Mouse (Mus musculus) intestine, postnatal 0 days (tissue): Measurements from ENCODE around the gene Sec14l1. TPM values are rescaled to one million over a fixed set of nuclear protein-coding genes. Genes with fewer than 3 reads are reported as not detected.

Source experiments
- ATAC-seq: fragments of 200-750 bp; cut with Nextera tagmentation; 2 replicates; pipeline ENCODE4 v1.8.0; 2017; ENCODE audit warnings: mild to moderate bottlenecking, moderate TSS enrichment, moderate library complexity
- H3K27ac ChIP-seq: fragments of 300-500 bp; sonication (generic); 2 replicates; pipeline ENCODE4 v1.5.1; 2014; ENCODE audit warnings: mild to moderate bottlenecking, low read depth, low read length, moderate library complexity
- H3K27me3 ChIP-seq: fragments of 300-500 bp; sonication (generic); replicated peaks from 2 replicates; pipeline ENCODE4 v1.6.1; 2014; ENCODE audit warnings: low read length, mixed read lengths; ENCODE audit not compliant: control insufficient read depth, insufficient read depth
- H3K36me3 ChIP-seq: fragments of 300-500 bp; sonication (generic); 2 replicates; pipeline ENCODE4 v1.6.1; 2014; ENCODE audit warnings: mild to moderate bottlenecking, moderate library complexity; ENCODE audit not compliant: control insufficient read depth, insufficient read depth
- H3K4me1 ChIP-seq: fragments of 300-500 bp; sonication (generic); replicated peaks from 2 replicates; pipeline ENCODE4 v1.6.1; 2014; ENCODE audit warnings: antibody characterized with exemption, low read length, mixed read lengths; ENCODE audit not compliant: control insufficient read depth, insufficient read depth
- H3K4me2 ChIP-seq: fragments of 300-500 bp; sonication (generic); replicated peaks from 2 replicates; pipeline ENCODE4 v1.6.1; 2014; ENCODE audit warnings: low read depth, mild to moderate bottlenecking, moderate library complexity
- H3K4me3 ChIP-seq: fragments of 300-500 bp; sonication (generic); 2 replicates; pipeline ENCODE4 v1.5.1; 2014; ENCODE audit warnings: low read depth, low read length
- H3K9ac ChIP-seq: fragments of 300-500 bp; sonication (generic); 2 replicates; pipeline ENCODE4 v1.6.1; 2014; ENCODE audit warnings: mild to moderate bottlenecking, low read depth, low read length
- H3K9me3 ChIP-seq: fragments of 300-500 bp; sonication (generic); 2 replicates; pipeline ENCODE4 v1.6.1; 2016; ENCODE audit warnings: mixed run types; ENCODE audit not compliant: control insufficient read depth
- CTCF ChIP-seq: sonication (generic); IDR thresholded peaks from 2 replicates; pipeline ENCODE4 v1.5.1; 2016; ENCODE audit warnings: low read depth, mild to moderate bottlenecking, control low read depth, antibody characterized with exemption, moderate library complexity
- WGBS: fragments of 180-500 bp; shearing (Covaris S2); extraction: QIAGEN DNeasy Blood & Tissue Kit; methylation state at CpG from one replicate; pipeline ENCODE4 v1.1.7; 2014; 5-methylcytosine and 5-hydroxymethylcytosine counted together
- polyA plus RNA-seq: library from polyadenylated mRNA; unstranded; fragments of >200 nt; fragmentation: Nextera tagmentation; extraction: Ambion mirVana; gene quantifications from 2 replicates; pipeline ENCODE4 v1.2.1, GENCODE M21; 2015

Gene Sec14l1
- polyA plus RNA-seq, 1 experiment from 2014 or later: 22.8 TPM

GRCm38 (mm10) chr11:117111967-117112648 is 2.9 kb upstream of the Sec14l1 start:
- no peak for TF ChIP-seq CTCF
- H3K4me2 ChIP-seq: no peak overlapping the region
- H3K9me3 ChIP-seq: no peaks in the 10 kb centered on the region
- H3K27me3 ChIP-seq: no peaks in the 10 kb centered on the region
- no peak for ATAC-seq
- H3K27ac ChIP-seq: no peak overlapping the region
- no peak overlapping the region for H3K9ac ChIP-seq
- H3K4me3 ChIP-seq: no peak overlapping the region
- H3K4me1 ChIP-seq: peaks cover 2% of the 10 kb centered on the region; the same call in 1 of the 2 replicates
- no peaks in the 10 kb centered on the region for H3K36me3 ChIP-seq
- 90% methylated on average over 11 of the region's 11 CpGs for WGBS

GRCm38 (mm10) chr11:117112649-117113051 is 2.3 kb upstream of the Sec14l1 start:
- TF ChIP-seq CTCF: no peak
- H3K4me3 ChIP-seq: no peak overlapping the region
- no peak overlapping the region for H3K9ac ChIP-seq
- no peaks in the 10 kb centered on the region for H3K27me3 ChIP-seq
- no peak overlapping the region for H3K27ac ChIP-seq
- 35% methylated on average over 3 of the region's 3 CpGs for WGBS
- H3K36me3 ChIP-seq: peaks cover 1% of the 10 kb centered on the region; the same call in 1 of the 2 replicates
- no peak overlapping the region for H3K4me2 ChIP-seq
- ATAC-seq: no peak
- no peaks in the 10 kb centered on the region for H3K9me3 ChIP-seq
- H3K4me1 ChIP-seq: peaks cover 2% of the 10 kb centered on the region; the same call in 1 of the 2 replicates

GRCm38 (mm10) chr11:117113377-117113776 is 1.6 kb upstream of the Sec14l1 start:
- 90% methylated on average over 5 of the region's 5 CpGs for WGBS
- no peaks in the 10 kb centered on the region for H3K27me3 ChIP-seq
- no peak overlapping the region for H3K4me2 ChIP-seq
- H3K4me1 ChIP-seq: peaks cover 2% of the 10 kb centered on the region; the same call in 1 of the 2 replicates
- peaks cover 5% of the 10 kb centered on the region; the same call in 1 of the 2 replicates for H3K36me3 ChIP-seq
- no peak for ATAC-seq
- H3K9me3 ChIP-seq: no peaks in the 10 kb centered on the region
- H3K9ac ChIP-seq: no peak overlapping the region
- peak; percentile 62 for TF ChIP-seq CTCF
- no peak overlapping the region for H3K4me3 ChIP-seq
- no peak overlapping the region for H3K27ac ChIP-seq

- WGBS: 37% methylated on average over 13 of the region's 13 CpGs
- peak overlapping the region; percentile 93 for H3K27ac ChIP-seq
- peak overlapping the region; percentile 92 for H3K4me2 ChIP-seq
- peak; percentile 21; the same call in 1 of the 2 replicates for TF ChIP-seq CTCF
- H3K9ac ChIP-seq: peak overlapping the region; percentile 66
- ATAC-seq: peak; percentile 1; the same call in 1 of the 2 replicates
- peaks cover 5% of the 10 kb centered on the region; the same call in 1 of the 2 replicates for H3K36me3 ChIP-seq
- H3K4me1 ChIP-seq: peaks cover 4% of the 10 kb centered on the region; the same call in 1 of the 2 replicates
- peak overlapping the region; percentile 91 for H3K4me3 ChIP-seq
- H3K9me3 ChIP-seq: no peaks in the 10 kb centered on the region
- no peaks in the 10 kb centered on the region for H3K27me3 ChIP-seq
These were observed 757 bp upstream of the Sec14l1 start for GRCm38 (mm10) chr11:117114231-117114591.

- ATAC-seq: no peak
- peak overlapping the region; percentile 93 for H3K27ac ChIP-seq
- peaks cover 5% of the 10 kb centered on the region; the same call in 1 of the 2 replicates for H3K36me3 ChIP-seq
- peak overlapping the region; percentile 92 for H3K4me2 ChIP-seq
- WGBS: under 1% methylated on average over 54 of the region's 54 CpGs
- no peaks in the 10 kb centered on the region for H3K9me3 ChIP-seq
- peak overlapping the region; percentile 91 for H3K4me3 ChIP-seq
- H3K4me1 ChIP-seq: peaks cover 5% of the 10 kb centered on the region; the same call in 1 of the 2 replicates
- peak overlapping the region; percentile 90 for H3K9ac ChIP-seq
- no peak for TF ChIP-seq CTCF
- no peaks in the 10 kb centered on the region for H3K27me3 ChIP-seq
These were observed 615 bp downstream of the Sec14l1 start for GRCm38 (mm10) chr11:117115346-117116219.
